Comparison of ENCODE assay signal across 8 mouse cellular contexts in the genomic region with DNA sequence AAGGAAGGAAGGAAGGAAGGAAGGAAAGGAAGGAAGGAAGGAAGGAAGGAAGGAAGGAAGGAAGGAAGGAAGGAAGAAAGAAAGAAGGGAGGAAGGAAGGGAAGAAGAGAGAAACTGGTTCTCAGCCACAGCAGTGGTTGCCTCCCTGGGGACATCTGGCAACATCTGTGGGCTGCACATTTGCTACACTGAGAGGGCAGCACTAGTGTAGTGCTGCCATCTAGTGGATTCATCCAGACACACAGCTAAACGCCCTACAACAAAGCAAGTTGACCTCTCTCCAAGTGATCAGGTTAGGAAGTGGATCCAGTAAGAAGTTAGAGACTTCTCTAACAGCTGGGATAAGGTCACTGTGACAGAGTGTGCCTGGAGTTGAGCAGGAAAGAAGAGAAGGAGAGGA. TPM values are rescaled to one million over a fixed set of nuclear protein-coding genes. Genes with fewer than 3 reads are reported as not detected.
A peak's percentile ranks its signal among the peaks of the same experiment; 100 is the strongest.
DNase-seq lines count a peak whose midpoint lies in the region; ATAC-seq lines count a peak whose summit lies in the region.

No protein-coding gene starts in this region.

- peak; percentile 59 to 66 for DNase-seq in right cerebral cortex, adult 2 months (ENCODE audit: low spot score in 2 of 2)
- no peak for DNase-seq in right cerebral cortex, postnatal 36 days (ENCODE audit: low spot score in 2 of 2)
- peak; percentile 36 for DNase-seq in adrenal gland, adult 2 months
- peak; percentile 79 for DNase-seq in embryonic facial prominence, embryonic 10.5 days (ENCODE audit: low spot score)
- DNase-seq in left cerebral cortex, postnatal 4 days = peak; percentile 55
- DNase-seq in thymus, postnatal 4 days = peak; percentile 61

- H3K27me3 ChIP-seq in embryonic facial prominence, embryonic 10.5 days (replicated peaks; ENCODE audit: low read depth, poor library complexity, severe bottlenecking) = peaks cover 33% of the 10 kb centered on the region
- no peaks in the 10 kb centered on the region for H3K27me3 ChIP-seq in midbrain, embryonic 16.5 days (ENCODE audit: control insufficient read depth, insufficient read depth, low read depth, low read length)

- intact Hi-C loops in left cerebral cortex, postnatal 4 days (cut with DNase I) = loop anchor here (5.0 to 10.0 kb wide), 2 partner anchors 124 to 284 kb away; no protein-coding TSS in a partner anchor

- no peaks in the 10 kb centered on the region for H3K36me3 ChIP-seq in embryonic facial prominence, embryonic 10.5 days (replicated peaks)
- 0 out of 2 replicates have a peak, but pooled peaks cover under 1% of the 10 kb centered on the region for H3K36me3 ChIP-seq in midbrain, embryonic 16.5 days (ENCODE audit: control insufficient read depth, insufficient read depth, low read length)

- H3K4me3 ChIP-seq in embryonic facial prominence, embryonic 10.5 days = no peak overlapping the region
- H3K4me3 ChIP-seq in midbrain, embryonic 16.5 days (ENCODE audit: low read depth, low read length) = no peak overlapping the region

- H3K9ac ChIP-seq in midbrain, embryonic 16.5 days (ENCODE audit: low read depth, low read length) = no peak overlapping the region

- peaks cover 22% of the 10 kb centered on the region for H3K4me1 ChIP-seq in embryonic facial prominence, embryonic 10.5 days
- peaks cover 6% of the 10 kb centered on the region; the same call in 1 of the 2 replicates for H3K4me1 ChIP-seq in midbrain, embryonic 16.5 days (ENCODE audit: control insufficient read depth, insufficient read depth, low read length)

- no peak overlapping the region for H3K4me2 ChIP-seq in midbrain, embryonic 16.5 days (ENCODE audit: low read length)

- ATAC-seq in hematopoietic stem cell, adult 5-6 weeks (replicated peaks in 1 of 2; ENCODE audit: insufficient read depth in 1 of 2, low FRiP score in 2 of 2, low TSS enrichment in 1 of 2, low read depth in 1 of 2, poor library complexity in 2 of 2, severe bottlenecking in 2 of 2) = peak; percentile 60 to 73
- peak; percentile 68; the same call in 1 of the 2 replicates for ATAC-seq in midbrain, embryonic 16.5 days

- H3K27ac ChIP-seq in embryonic facial prominence, embryonic 10.5 days (replicated peaks) = no peak overlapping the region
- H3K27ac ChIP-seq in midbrain, embryonic 16.5 days (ENCODE audit: low read length) = no peak overlapping the region

- WGBS in embryonic facial prominence, embryonic 10.5 days = 0% methylated on average over 1 of the region's 1 CpGs
- 0% methylated on average over 1 of the region's 1 CpGs for WGBS in midbrain, embryonic 16.5 days

- peaks cover 4% of the 10 kb centered on the region; the same call in 1 of the 2 replicates for H3K9me3 ChIP-seq in embryonic facial prominence, embryonic 10.5 days
- H3K9me3 ChIP-seq in midbrain, embryonic 16.5 days (replicated peaks; ENCODE audit: control insufficient read depth, low read length, poor library complexity, severe bottlenecking) = no peaks in the 10 kb centered on the region

RNA-seq across cellular contexts. Expression of a gene that starts 7.7 kb away (rescaled TPM):
- total RNA-seq in adrenal gland, adult 2 months (2021) = not detected
- polyA plus RNA-seq in adrenal gland, adult 2 months (2012; rRNA removed) = not detected in 2 replicates
- 3.0 and 3.2 TPM in 2 replicates for polyA plus RNA-seq in embryonic facial prominence, embryonic 10.5 days (2016; fragmentation: Nextera tagmentation; extraction: Ambion mirVana)
- not detected in 2 replicates for total RNA-seq in hematopoietic stem cell, adult 5-6 weeks (2017)
- 1 to 10 TPM; 4.3 to 5.8 TPM for total RNA-seq in left cerebral cortex, postnatal 4 days (2021)
- 7.3 and 9.1 TPM in 2 replicates for polyA plus RNA-seq in midbrain, embryonic 16.5 days (2015; fragmentation: Nextera tagmentation; extraction: Ambion mirVana)

RNA-seq across cellular contexts. Expression of a gene that starts 27.2 kb away (rescaled TPM):
- total RNA-seq in adrenal gland, adult 2 months (2021) = 1 to 10 TPM; 4.3 to 5.0 TPM
- 1.1 and 1.3 TPM in 2 replicates for polyA plus RNA-seq in adrenal gland, adult 2 months (2012; rRNA removed)
- polyA plus RNA-seq in embryonic facial prominence, embryonic 10.5 days (2016; fragmentation: Nextera tagmentation; extraction: Ambion mirVana) = 20.8 and 21.6 TPM in 2 replicates
- total RNA-seq in hematopoietic stem cell, adult 5-6 weeks (2017) = 0.25 TPM in 1 of 2 replicates, not detected in the other
- total RNA-seq in left cerebral cortex, postnatal 4 days (2021) = 10 to 100 TPM; 16.5 TPM
- 9.5 and 9.7 TPM in 2 replicates for polyA plus RNA-seq in midbrain, embryonic 16.5 days (2015; fragmentation: Nextera tagmentation; extraction: Ambion mirVana)

RNA-seq across cellular contexts. Expression of a gene that starts 34.6 kb away (rescaled TPM):
- total RNA-seq in adrenal gland, adult 2 months (2021) = 10 to 100 TPM; 19.8 to 31.4 TPM
- 52.0 and 58.8 TPM in 2 replicates for polyA plus RNA-seq in adrenal gland, adult 2 months (2012; rRNA removed)
- polyA plus RNA-seq in embryonic facial prominence, embryonic 10.5 days (2016; fragmentation: Nextera tagmentation; extraction: Ambion mirVana) = 91.0 and 93.5 TPM in 2 replicates
- 24.3 and 27.3 TPM in 2 replicates for total RNA-seq in hematopoietic stem cell, adult 5-6 weeks (2017)
- 10 to 100 TPM; 79.3 to 80.6 TPM for total RNA-seq in left cerebral cortex, postnatal 4 days (2021)
- polyA plus RNA-seq in midbrain, embryonic 16.5 days (2015; fragmentation: Nextera tagmentation; extraction: Ambion mirVana) = 108 and 112 TPM in 2 replicates

RNA-seq across cellular contexts. Expression of a gene that starts 39.3 kb away (rescaled TPM):
- total RNA-seq in adrenal gland, adult 2 months (2021) = under 1 TPM; 0.12 to 0.38 TPM
- 0.55 and 0.64 TPM in 2 replicates for polyA plus RNA-seq in adrenal gland, adult 2 months (2012; rRNA removed)
- polyA plus RNA-seq in embryonic facial prominence, embryonic 10.5 days (2016; fragmentation: Nextera tagmentation; extraction: Ambion mirVana) = 0.06 and 0.18 TPM in 2 replicates
- not detected in 2 replicates for total RNA-seq in hematopoietic stem cell, adult 5-6 weeks (2017)
- not detected for total RNA-seq in left cerebral cortex, postnatal 4 days (2021)
- 0.08 TPM in 1 of 2 replicates, not detected in the other for polyA plus RNA-seq in midbrain, embryonic 16.5 days (2015; fragmentation: Nextera tagmentation; extraction: Ambion mirVana)

Comparison
In these comparisons a context has a peak if more than half of its experiments do, and no peak if none do; other contexts are left out.
1. DNase-seq: peak in right cerebral cortex, adult 2 months (2 of 2), adrenal gland, adult 2 months (single experiment), embryonic facial prominence, embryonic 10.5 days (single experiment), left cerebral cortex, postnatal 4 days (single experiment) and thymus, postnatal 4 days (single experiment); none in right cerebral cortex, postnatal 36 days (0 of 2).